Mouse (Mus musculus): ENCODE data around the gene Tmem198b.

- TF ChIP-seq CTCF (IDR thresholded peaks at IDR 0.05; ENCODE audit: control insufficient read depth, insufficient read depth, low read length) (no peak), POLR2A (IDR thresholded peaks at IDR 0.05; ENCODE audit: borderline replicate concordance, control insufficient read depth, low read depth, low read length) (no peak)
These were observed 24.0 kb downstream of the Tmem198b start for GRCm38 (mm10) chr10:128780200-128780599.

Measured in bone marrow, adult 2 months (tissue).